Mouse (Mus musculus): ENCODE data around the gene 3110082I17Rik.
A peak's percentile ranks its signal among the peaks of the same experiment; 100 is the strongest.
"Not testable (repeated sequence)": the region's sequence is repeated elsewhere in the genome, so short reads cannot be mapped to it uniquely, and the experiment has no call there.

3110082I17Rik gene

GRCm38 (mm10) chr5:139395528-139395927 is 64.8 kb downstream of the 3110082I17Rik start:
- no peak for DNase-seq (ENCODE audit: low spot score in 2 of 2)

- DNase-seq (ENCODE audit: low spot score in 2 of 2) = no peak
These were observed 65.9 kb downstream of the 3110082I17Rik start for GRCm38 (mm10) chr5:139394399-139394798.

- no peak for DNase-seq (ENCODE audit: low spot score in 2 of 2)
These were observed 67.1 kb downstream of the 3110082I17Rik start for GRCm38 (mm10) chr5:139393197-139393588.

GRCm38 (mm10) chr5:139392219-139393196 is 67.8 kb downstream of the 3110082I17Rik start:
- no peak for DNase-seq (ENCODE audit: low spot score in 2 of 2)

- DNase-seq (ENCODE audit: low spot score in 2 of 2) = no peak
These were observed 68.9 kb downstream of the 3110082I17Rik start for GRCm38 (mm10) chr5:139391309-139391990.

- not testable (repeated sequence) for DNase-seq (ENCODE audit: low spot score in 2 of 2)
These were observed 69.8 kb downstream of the 3110082I17Rik start for GRCm38 (mm10) chr5:139390324-139391119.

- no peak for DNase-seq (ENCODE audit: low spot score in 2 of 2)
These were observed 70.7 kb downstream of the 3110082I17Rik start for GRCm38 (mm10) chr5:139389676-139390061.

- DNase-seq (ENCODE audit: low spot score in 2 of 2) = no peak
These were observed 71.3 kb downstream of the 3110082I17Rik start for GRCm38 (mm10) chr5:139388694-139389675.

- no peak for DNase-seq (ENCODE audit: low spot score in 2 of 2)
These were observed 72.1 kb downstream of the 3110082I17Rik start for GRCm38 (mm10) chr5:139388195-139388570.

GRCm38 (mm10) chr5:139387329-139388194 is 72.8 kb downstream of the 3110082I17Rik start:
- DNase-seq (ENCODE audit: low spot score in 2 of 2) = no peak

GRCm38 (mm10) chr5:139386047-139386446 is 74.3 kb downstream of the 3110082I17Rik start:
- no peak for DNase-seq (ENCODE audit: low spot score in 2 of 2)

GRCm38 (mm10) chr5:139384531-139384930 is 75.8 kb downstream of the 3110082I17Rik start:
- no peak for DNase-seq (ENCODE audit: low spot score in 2 of 2)

GRCm38 (mm10) chr5:139383234-139383633 is 77.1 kb downstream of the 3110082I17Rik start:
- DNase-seq (ENCODE audit: low spot score in 2 of 2) = no peak

- peak in 1 of 2 experiments; percentile 45 for DNase-seq (ENCODE audit: low spot score in 2 of 2)
These were observed 77.6 kb downstream of the 3110082I17Rik start for GRCm38 (mm10) chr5:139382760-139383159.

GRCm38 (mm10) chr5:139381586-139382513 is 78.5 kb downstream of the 3110082I17Rik start:
- no peak for DNase-seq (ENCODE audit: low spot score in 2 of 2)

- peak; percentile 82 to 84 for DNase-seq (ENCODE audit: low spot score in 2 of 2)
These were observed 79.7 kb downstream of the 3110082I17Rik start for GRCm38 (mm10) chr5:139380385-139381248.

- DNase-seq (ENCODE audit: low spot score in 2 of 2) = no peak
These were observed 80.4 kb downstream of the 3110082I17Rik start for GRCm38 (mm10) chr5:139379771-139380384.
